Mouse (Mus musculus) limb, embryonic 13.5 days (tissue): ENCODE results near the gene Osbpl9. TPM values are rescaled to one million over a fixed set of nuclear protein-coding genes. Genes with fewer than 3 reads are reported as not detected.
A peak's percentile ranks its signal among the peaks of the same experiment; 100 is the strongest.

Experiments
- ATAC-seq: fragments of 200-750 bp; cut with Nextera tagmentation; 2 replicates; pipeline ENCODE4 v1.8.0; 2017; ENCODE audit warnings: low read depth, moderate number of reproducible peaks, moderate TSS enrichment; ENCODE audit not compliant: low FRiP score
- H3K27ac ChIP-seq: fragments of 300-500 bp; sonication (generic); 2 replicates; pipeline ENCODE4 v1.5.1; 2015; ENCODE audit warnings: inconsistent platforms, mild to moderate bottlenecking, moderate library complexity
- H3K27me3 ChIP-seq: fragments of 300-500 bp; sonication (generic); 2 replicates; pipeline ENCODE4 v1.6.1; 2015; ENCODE audit warnings: mild to moderate bottlenecking, inconsistent platforms
- H3K36me3 ChIP-seq: fragments of 300-500 bp; sonication (generic); 2 replicates; pipeline ENCODE4 v1.6.1; 2015; ENCODE audit warnings: inconsistent platforms, mild to moderate bottlenecking, moderate library complexity
- H3K4me1 ChIP-seq: fragments of 300-500 bp; sonication (generic); 2 replicates; pipeline ENCODE4 v1.6.1; 2015; ENCODE audit warnings: inconsistent platforms
- H3K4me2 ChIP-seq: fragments of 300-500 bp; sonication (generic); replicated peaks from 2 replicates; pipeline ENCODE4 v1.6.1; 2015; ENCODE audit warnings: inconsistent platforms, mild to moderate bottlenecking, moderate library complexity
- H3K4me3 ChIP-seq: fragments of 300-500 bp; sonication (generic); 2 replicates; pipeline ENCODE4 v1.5.1; 2015; ENCODE audit warnings: moderate library complexity, mild to moderate bottlenecking, inconsistent platforms
- H3K9ac ChIP-seq: fragments of 300-500 bp; sonication (generic); 2 replicates; pipeline ENCODE4 v1.6.1; 2015; ENCODE audit warnings: mild to moderate bottlenecking, inconsistent platforms
- H3K9me3 ChIP-seq: fragments of 300-500 bp; sonication (generic); 2 replicates; pipeline ENCODE4 v1.6.1; 2016; ENCODE audit warnings: inconsistent platforms
- WGBS: fragments of 180-500 bp; shearing (Covaris S2); methylation state at CpG from one replicate; pipeline ENCODE4 v1.1.7; 2015; 5-methylcytosine and 5-hydroxymethylcytosine counted together
- polyA plus RNA-seq: library from polyadenylated mRNA; unstranded; fragments of >200 nt; fragmentation: Nextera tagmentation; extraction: Ambion mirVana; gene quantifications from 2 replicates; pipeline ENCODE4 v1.2.1, GENCODE M21; 2015

Osbpl9 gene
- polyA plus RNA-seq, 1 experiment from 2014 or later: 69.0 TPM

GRCm38 (mm10) chr4:109080118-109080517 lies 122.0 kb downstream of the Osbpl9 start:
- ATAC-seq: no peak
- Histone ChIP-seq H3K27ac (no peak overlapping the region), H3K4me2 (no peak overlapping the region), H3K36me3 (peaks cover 53% of the 10 kb centered on the region), H3K4me3 (no peak overlapping the region), H3K27me3 (no peaks in the 10 kb centered on the region), H3K9ac (no peak overlapping the region), H3K4me1 (no peaks in the 10 kb centered on the region), H3K9me3 (no peaks in the 10 kb centered on the region)
- WGBS: 46% methylated on average over 5 of the region's 5 CpGs

- no peaks in the 10 kb centered on the region for H3K4me1 ChIP-seq
- WGBS: 71% methylated on average over 3 of the region's 3 CpGs
- no peak for ATAC-seq
- no peak overlapping the region for H3K4me3 ChIP-seq
- no peak overlapping the region for H3K9ac ChIP-seq
- H3K27me3 ChIP-seq: no peaks in the 10 kb centered on the region
- no peaks in the 10 kb centered on the region for H3K9me3 ChIP-seq
- H3K36me3 ChIP-seq: peaks cover 53% of the 10 kb centered on the region
- H3K27ac ChIP-seq: no peak overlapping the region
- no peak overlapping the region for H3K4me2 ChIP-seq
Observed at GRCm38 (mm10) chr4:109079676-109080075, 122.4 kb downstream of the Osbpl9 start.

GRCm38 (mm10) chr4:109078941-109079340 lies 123.1 kb downstream of the Osbpl9 start:
- no peaks in the 10 kb centered on the region for H3K4me1 ChIP-seq
- H3K36me3 ChIP-seq: peaks cover 53% of the 10 kb centered on the region
- no peak overlapping the region for H3K4me3 ChIP-seq
- H3K27ac ChIP-seq: no peak overlapping the region
- no peak for ATAC-seq
- H3K9ac ChIP-seq: no peak overlapping the region
- H3K4me2 ChIP-seq: no peak overlapping the region
- H3K27me3 ChIP-seq: no peaks in the 10 kb centered on the region
- no peaks in the 10 kb centered on the region for H3K9me3 ChIP-seq
- WGBS: 94% methylated on average over 7 of the region's 7 CpGs

DNA sequence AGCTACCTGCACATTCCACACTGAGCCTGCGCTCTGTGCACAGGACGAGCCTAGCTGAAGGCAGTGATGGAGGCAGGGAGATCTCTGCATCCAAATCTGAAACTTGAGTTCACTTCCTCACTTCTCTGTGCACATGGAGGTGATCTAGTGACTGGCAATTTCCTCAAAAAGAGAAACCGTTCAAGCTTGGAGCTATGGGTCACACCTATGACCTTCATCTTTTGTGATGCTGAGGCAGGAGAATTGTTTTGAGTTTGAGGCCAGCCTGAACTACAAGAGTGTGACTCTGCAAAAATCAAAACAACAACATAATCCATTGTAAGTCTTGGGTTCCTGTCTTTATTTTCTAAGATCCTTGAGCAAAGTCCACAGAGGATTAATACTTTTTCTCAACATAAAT lies 128.8 kb downstream of the Osbpl9 start:
- Histone ChIP-seq H3K4me2 (no peak overlapping the region), H3K4me1 (no peaks in the 10 kb centered on the region), H3K27ac (no peak overlapping the region), H3K9me3 (no peaks in the 10 kb centered on the region), H3K9ac (no peak overlapping the region), H3K36me3 (peaks cover 51% of the 10 kb centered on the region), H3K4me3 (no peak overlapping the region), H3K27me3 (no peaks in the 10 kb centered on the region)
- ATAC-seq: no peak
- WGBS: 85% methylated on average over 3 of the region's 3 CpGs

- Histone ChIP-seq H3K9me3 (no peaks in the 10 kb centered on the region), H3K4me2 (no peak overlapping the region), H3K4me1 (no peaks in the 10 kb centered on the region), H3K36me3 (peaks cover 51% of the 10 kb centered on the region), H3K27ac (no peak overlapping the region), H3K4me3 (no peak overlapping the region), H3K9ac (no peak overlapping the region), H3K27me3 (no peaks in the 10 kb centered on the region)
- ATAC-seq: no peak
- WGBS: 83% methylated on average over 6 of the region's 6 CpGs
Observed at GRCm38 (mm10) chr4:109072891-109073290, 129.2 kb downstream of the Osbpl9 start.

GRCm38 (mm10) chr4:109065714-109066113 lies 136.4 kb downstream of the Osbpl9 start:
- Histone ChIP-seq H3K9ac (no peak overlapping the region), H3K27me3 (no peaks in the 10 kb centered on the region), H3K4me3 (no peak overlapping the region), H3K4me1 (no peaks in the 10 kb centered on the region), H3K27ac (no peak overlapping the region), H3K4me2 (no peak overlapping the region), H3K36me3 (peaks cover 94% of the 10 kb centered on the region), H3K9me3 (no peaks in the 10 kb centered on the region)
- 92% methylated on average over 5 of the region's 5 CpGs for WGBS
- ATAC-seq: no peak

DNA sequence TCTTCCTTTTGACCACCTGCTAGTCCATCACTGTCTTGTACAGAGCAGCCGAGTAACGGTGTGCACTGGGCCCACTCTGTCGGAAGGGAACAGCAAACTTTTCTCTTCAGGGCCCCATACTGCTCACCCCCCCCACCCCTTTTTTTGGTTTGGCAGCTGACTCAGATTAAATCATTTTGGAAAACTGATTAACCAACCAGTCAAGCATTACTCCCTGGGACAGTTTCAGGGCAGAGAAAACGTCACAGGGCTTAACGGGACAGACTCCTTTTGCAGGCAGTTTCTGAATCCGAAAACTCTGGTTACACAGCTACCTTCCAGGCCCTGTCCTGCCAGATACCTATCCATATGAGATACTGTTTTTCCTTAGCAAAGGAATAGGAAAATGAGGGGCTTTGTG lies 137.1 kb downstream of the Osbpl9 start:
- no peaks in the 10 kb centered on the region for H3K4me1 ChIP-seq
- no peaks in the 10 kb centered on the region for H3K27me3 ChIP-seq
- H3K4me2 ChIP-seq: no peak overlapping the region
- no peak overlapping the region for H3K9ac ChIP-seq
- peaks cover 94% of the 10 kb centered on the region for H3K36me3 ChIP-seq
- WGBS: 92% methylated on average over 6 of the region's 6 CpGs
- no peak for ATAC-seq
- no peak overlapping the region for H3K27ac ChIP-seq
- H3K4me3 ChIP-seq: no peak overlapping the region
- no peaks in the 10 kb centered on the region for H3K9me3 ChIP-seq

GRCm38 (mm10) chr4:109059255-109059821 lies 142.7 kb downstream of the Osbpl9 start:
- Histone ChIP-seq H3K27ac (no peak overlapping the region), H3K4me1 (no peaks in the 10 kb centered on the region), H3K9ac (no peak overlapping the region), H3K27me3 (no peaks in the 10 kb centered on the region), H3K36me3 (peaks cover 94% of the 10 kb centered on the region), H3K9me3 (no peaks in the 10 kb centered on the region), H3K4me2 (no peak overlapping the region), H3K4me3 (no peak overlapping the region)
- no peak for ATAC-seq
- WGBS: 92% methylated on average over 4 of the region's 4 CpGs

GRCm38 (mm10) chr4:109057640-109058039 lies 144.4 kb downstream of the Osbpl9 start:
- no peak overlapping the region for H3K4me3 ChIP-seq
- H3K27me3 ChIP-seq: no peaks in the 10 kb centered on the region
- H3K27ac ChIP-seq: no peak overlapping the region
- no peak overlapping the region for H3K9ac ChIP-seq
- no peaks in the 10 kb centered on the region for H3K4me1 ChIP-seq
- no peaks in the 10 kb centered on the region for H3K9me3 ChIP-seq
- no peak for ATAC-seq
- 91% methylated on average over 8 of the region's 8 CpGs for WGBS
- H3K4me2 ChIP-seq: no peak overlapping the region
- H3K36me3 ChIP-seq: peaks cover 92% of the 10 kb centered on the region

GRCm38 (mm10) chr4:109056351-109056750 lies 145.7 kb downstream of the Osbpl9 start:
- H3K9ac ChIP-seq: no peak overlapping the region
- H3K27ac ChIP-seq: no peak overlapping the region
- peaks cover 84% of the 10 kb centered on the region for H3K36me3 ChIP-seq
- no peak overlapping the region for H3K4me2 ChIP-seq
- WGBS: 83% methylated on average over 7 of the region's 7 CpGs
- H3K4me3 ChIP-seq: no peak overlapping the region
- no peaks in the 10 kb centered on the region for H3K27me3 ChIP-seq
- H3K4me1 ChIP-seq: no peaks in the 10 kb centered on the region
- H3K9me3 ChIP-seq: no peaks in the 10 kb centered on the region
- ATAC-seq: no peak

DNA sequence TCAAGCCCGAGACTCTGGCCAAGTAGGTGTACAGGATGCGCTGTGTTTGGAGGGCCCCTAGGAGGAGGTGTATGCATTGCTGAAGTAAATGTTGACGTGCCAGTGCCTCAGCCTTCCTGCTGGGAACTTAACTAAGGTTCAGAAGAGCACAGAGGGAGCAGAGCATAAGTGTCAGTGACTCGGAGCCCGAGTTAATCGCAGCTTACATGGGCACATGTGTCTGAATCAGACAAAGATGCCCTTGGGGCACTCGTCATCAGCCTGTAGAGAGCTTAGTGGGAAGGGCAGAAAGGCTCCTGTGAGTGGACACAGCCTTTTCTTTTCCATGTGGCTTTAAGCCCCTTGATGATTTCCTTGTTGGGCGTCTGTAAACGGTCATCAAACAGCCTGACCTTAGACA lies 148.1 kb downstream of the Osbpl9 start:
- Histone ChIP-seq H3K9me3 (no peaks in the 10 kb centered on the region), H3K27me3 (no peaks in the 10 kb centered on the region), H3K9ac (no peak overlapping the region), H3K36me3 (peaks cover 83% of the 10 kb centered on the region), H3K4me3 (no peak overlapping the region), H3K4me1 (no peaks in the 10 kb centered on the region), H3K27ac (no peak overlapping the region), H3K4me2 (no peak overlapping the region)
- ATAC-seq: no peak
- 72% methylated on average over 9 of the region's 9 CpGs for WGBS

- no peak overlapping the region for H3K4me2 ChIP-seq
- ATAC-seq: no peak
Observed at GRCm38 (mm10) chr4:109052282-109052681, 149.8 kb downstream of the Osbpl9 start.

DNA sequence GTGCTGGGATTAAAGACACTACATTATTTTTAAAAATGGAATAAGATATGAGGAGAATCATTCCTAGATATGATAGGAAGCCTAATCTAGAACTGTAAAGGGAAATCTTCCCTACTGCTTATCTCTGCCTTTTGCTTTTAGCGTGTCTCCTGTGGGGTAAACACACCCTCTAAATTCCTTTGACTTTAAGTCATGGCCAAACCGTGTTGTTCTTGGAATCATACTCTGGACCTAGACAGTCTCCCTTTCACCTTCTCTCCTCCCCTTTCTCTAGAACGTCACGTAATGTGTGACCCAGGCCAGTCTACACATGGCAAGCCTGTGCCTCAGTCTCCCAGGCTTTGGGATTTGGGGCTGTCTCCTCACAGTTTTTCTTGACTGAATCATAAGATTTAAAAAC lies 153.8 kb downstream of the Osbpl9 start:
- WGBS: 83% methylated on average over 4 of the region's 4 CpGs
- ATAC-seq: no peak

More at GRCm38 (mm10) chr4:109052282-109052681, 149.8 kb downstream of the Osbpl9 start:
- H3K9me3 ChIP-seq: no peaks in the 10 kb centered on the region
- H3K27me3 ChIP-seq: no peaks in the 10 kb centered on the region
- no peak overlapping the region for H3K4me3 ChIP-seq
- H3K4me1 ChIP-seq: no peaks in the 10 kb centered on the region
- H3K9ac ChIP-seq: no peak overlapping the region
- H3K27ac ChIP-seq: peak overlapping the region; percentile 33; the same call in 1 of the 2 replicates
- WGBS: 44% methylated on average over 1 of the region's 1 CpGs
- peaks cover 78% of the 10 kb centered on the region for H3K36me3 ChIP-seq

More for the DNA sequence above, 153.8 kb downstream of the Osbpl9 start:
- no peaks in the 10 kb centered on the region for H3K9me3 ChIP-seq
- H3K27ac ChIP-seq: no peak overlapping the region
- H3K27me3 ChIP-seq: no peaks in the 10 kb centered on the region
- no peaks in the 10 kb centered on the region for H3K4me1 ChIP-seq
- peaks cover 77% of the 10 kb centered on the region for H3K36me3 ChIP-seq
- no peak overlapping the region for H3K4me2 ChIP-seq
- no peak overlapping the region for H3K4me3 ChIP-seq
- H3K9ac ChIP-seq: no peak overlapping the region
